Mouse (Mus musculus) cerebellum, postnatal 10 days (tissue): Measurements from ENCODE around the gene Zfp462.

Experiments used
- DNase-seq, 2 experiments: peaks; one replicate each; pipeline ENCODE4 v3.0.0; 2021; ENCODE audit warnings: mixed read lengths in 2 of 2

The Zfp462 gene

GRCm38 (mm10) chr4:55121952-55122351 is 177.1 kb downstream of the Zfp462 start:
- DNase-seq = peak; percentile 93 to 96

- DNase-seq = no peak
Measured at GRCm38 (mm10) chr4:55124126-55124525, 179.3 kb downstream of the Zfp462 start.

GRCm38 (mm10) chr4:55125048-55125737 is 180.3 kb downstream of the Zfp462 start:
- DNase-seq = peak in 1 of 2 experiments; percentile 29

- DNase-seq = peak; percentile 56 to 65
Measured at GRCm38 (mm10) chr4:55125738-55126054, 180.8 kb downstream of the Zfp462 start.

- DNase-seq = no peak
Measured at GRCm38 (mm10) chr4:55127228-55127901, 182.5 kb downstream of the Zfp462 start.

- DNase-seq = no peak
Measured at GRCm38 (mm10) chr4:55128088-55128835, 183.4 kb downstream of the Zfp462 start.
